Mouse (Mus musculus): ENCODE measurements around the gene Tfcp2l1. TPM values are rescaled to one million over a fixed set of nuclear protein-coding genes. Genes with fewer than 3 reads are reported as not detected.

The Tfcp2l1 gene
- polyA plus RNA-seq, 1 experiment from 2014 or later, result 0.30 TPM

DNA sequence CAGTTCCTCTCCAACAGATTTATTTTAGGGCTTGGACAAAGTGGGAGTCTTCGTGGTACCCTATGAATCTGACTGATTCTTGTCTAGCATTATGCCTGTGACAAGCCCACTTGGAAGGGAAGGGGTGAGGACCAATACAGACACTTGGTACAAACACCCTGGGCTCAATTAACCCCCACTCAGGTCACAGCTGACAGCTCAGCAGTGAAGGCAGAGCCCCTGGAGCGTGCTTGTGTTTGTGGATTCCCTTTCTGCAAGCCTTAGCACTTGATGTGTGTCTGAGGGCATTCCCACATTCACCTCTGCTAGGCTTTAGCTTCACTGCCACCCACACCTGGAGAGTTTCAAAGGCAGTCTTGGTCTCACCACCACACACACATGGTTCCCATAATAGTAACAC lies 1.8 kb upstream of the Tfcp2l1 start:
- peaks cover 13% of the 10 kb centered on the region for H3K4me1 ChIP-seq (replicated peaks)
- no peaks in the 10 kb centered on the region for H3K36me3 ChIP-seq
- WGBS, result 57% methylated on average over 2 of the region's 2 CpGs
- H3K9ac ChIP-seq, result no peak overlapping the region
- no peak for ATAC-seq (ENCODE audit: low FRiP score)
- H3K27ac ChIP-seq, result no peak overlapping the region
- H3K9me3 ChIP-seq, result no peaks in the 10 kb centered on the region
- no peak overlapping the region for H3K4me2 ChIP-seq
- no peak overlapping the region for H3K4me3 ChIP-seq
- H3K27me3 ChIP-seq, result peaks cover 48% of the 10 kb centered on the region

DNA sequence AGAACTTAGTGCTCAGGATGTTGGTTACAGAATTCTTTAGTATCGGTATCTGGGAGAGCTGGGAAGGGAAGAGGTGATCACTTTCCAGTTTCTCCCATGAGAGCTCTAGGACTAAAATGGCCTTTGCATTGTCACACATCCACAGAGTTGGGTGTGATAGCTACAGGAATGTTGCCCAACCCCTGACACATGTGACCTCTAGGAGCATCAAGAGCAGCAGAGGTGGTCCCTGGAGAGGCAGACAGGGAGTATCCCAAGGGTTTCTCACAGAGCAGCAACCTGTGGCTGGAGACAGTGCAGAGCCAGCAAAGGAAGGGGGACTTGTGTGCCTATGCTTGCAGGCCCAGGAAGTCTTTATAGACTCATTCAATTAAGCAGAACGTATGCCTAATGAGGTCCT lies 1.3 kb upstream of the Tfcp2l1 start:
- H3K4me1 ChIP-seq (replicated peaks), result peaks cover 13% of the 10 kb centered on the region
- H3K36me3 ChIP-seq, result no peaks in the 10 kb centered on the region
- H3K4me2 ChIP-seq, result no peak overlapping the region
- H3K9ac ChIP-seq, result no peak overlapping the region
- no peak for ATAC-seq (ENCODE audit: low FRiP score)
- no peak overlapping the region for H3K4me3 ChIP-seq
- H3K27ac ChIP-seq, result no peak overlapping the region
- no peaks in the 10 kb centered on the region for H3K9me3 ChIP-seq
- peaks cover 48% of the 10 kb centered on the region for H3K27me3 ChIP-seq
- WGBS, result 85% methylated on average over 2 of the region's 2 CpGs

DNA sequence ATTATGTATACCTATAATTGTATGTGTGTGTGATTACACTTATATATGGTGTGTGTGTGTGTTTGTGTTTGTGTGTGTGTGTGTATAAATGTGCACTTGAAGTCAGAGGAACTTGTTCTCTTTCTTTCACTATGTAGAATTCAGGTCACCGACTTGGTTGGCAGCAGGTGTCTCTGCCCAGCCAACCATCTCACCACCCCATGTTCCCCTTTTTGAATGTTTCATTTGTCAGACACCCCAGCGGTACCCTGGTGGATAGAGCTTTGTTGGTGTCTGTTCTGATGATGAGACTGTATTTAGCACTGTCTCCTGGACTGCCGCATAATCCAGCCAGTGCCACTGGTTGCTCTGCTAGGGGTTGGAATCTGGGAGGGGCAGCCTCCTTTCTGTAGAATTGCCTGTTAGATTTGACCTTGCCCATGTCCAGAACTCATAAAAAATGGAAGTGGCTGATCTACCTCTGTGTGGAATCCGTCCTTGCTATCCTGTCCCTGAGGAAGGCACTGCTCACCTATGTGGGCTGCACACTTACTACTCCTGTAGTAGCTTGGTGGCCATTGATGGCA lies 5.8 kb downstream of the Tfcp2l1 start:
- WGBS, result 86% methylated on average over 4 of the region's 4 CpGs
- no peak overlapping the region for H3K4me2 ChIP-seq
- no peak overlapping the region for H3K4me3 ChIP-seq
- no peaks in the 10 kb centered on the region for H3K9me3 ChIP-seq
- H3K9ac ChIP-seq, result no peak overlapping the region
- H3K27me3 ChIP-seq, result peaks cover 20% of the 10 kb centered on the region
- ATAC-seq (ENCODE audit: low FRiP score), result no peak
- no peak overlapping the region for H3K27ac ChIP-seq
- peaks cover under 1% of the 10 kb centered on the region; the same call in 1 of the 2 replicates for H3K4me1 ChIP-seq (replicated peaks)
- no peaks in the 10 kb centered on the region for H3K36me3 ChIP-seq

DNA sequence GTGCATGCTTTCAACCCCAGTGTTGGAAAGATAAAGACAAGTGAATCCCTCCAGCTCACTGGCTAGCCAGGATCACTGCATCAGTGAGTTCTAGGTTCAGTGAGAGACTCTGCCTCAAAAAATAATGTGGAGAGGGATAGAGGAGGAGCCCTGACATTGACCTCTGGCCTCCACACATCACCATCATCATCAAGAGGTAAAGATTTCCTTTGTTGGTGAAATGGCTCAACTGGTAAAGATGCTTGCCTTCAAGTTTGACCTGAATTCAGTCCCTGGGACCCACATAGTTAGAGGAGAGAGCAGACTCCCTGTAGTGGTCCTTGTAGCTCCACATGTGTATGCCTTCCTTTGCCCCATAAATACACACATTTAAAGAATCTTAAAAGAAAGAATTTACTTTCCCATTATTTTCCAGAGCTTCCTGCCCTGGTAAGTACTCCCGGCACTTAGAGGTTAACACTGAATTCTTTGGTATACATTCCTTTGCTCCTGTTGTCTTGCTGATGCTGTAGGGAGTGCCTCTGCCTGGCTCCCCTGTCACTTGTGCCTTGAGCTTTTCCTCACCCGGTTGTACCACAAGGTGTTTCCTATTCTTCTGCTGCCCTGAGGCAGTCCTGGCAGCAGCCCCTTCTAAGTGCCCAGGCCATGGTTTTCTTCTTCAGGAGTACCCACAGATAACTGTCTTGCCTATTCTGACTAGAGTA lies 14.7 kb downstream of the Tfcp2l1 start:
- Histone ChIP-seq H3K36me3 (no peaks in the 10 kb centered on the region), H3K4me2 (no peak overlapping the region), H3K27me3 (no peaks in the 10 kb centered on the region), H3K27ac (no peak overlapping the region), H3K4me1 (replicated peaks) (no peaks in the 10 kb centered on the region), H3K4me3 (no peak overlapping the region), H3K9ac (no peak overlapping the region), H3K9me3 (no peaks in the 10 kb centered on the region)
- ATAC-seq (ENCODE audit: low FRiP score), result no peak
- WGBS, result 68% methylated on average over 2 of the region's 2 CpGs

DNA sequence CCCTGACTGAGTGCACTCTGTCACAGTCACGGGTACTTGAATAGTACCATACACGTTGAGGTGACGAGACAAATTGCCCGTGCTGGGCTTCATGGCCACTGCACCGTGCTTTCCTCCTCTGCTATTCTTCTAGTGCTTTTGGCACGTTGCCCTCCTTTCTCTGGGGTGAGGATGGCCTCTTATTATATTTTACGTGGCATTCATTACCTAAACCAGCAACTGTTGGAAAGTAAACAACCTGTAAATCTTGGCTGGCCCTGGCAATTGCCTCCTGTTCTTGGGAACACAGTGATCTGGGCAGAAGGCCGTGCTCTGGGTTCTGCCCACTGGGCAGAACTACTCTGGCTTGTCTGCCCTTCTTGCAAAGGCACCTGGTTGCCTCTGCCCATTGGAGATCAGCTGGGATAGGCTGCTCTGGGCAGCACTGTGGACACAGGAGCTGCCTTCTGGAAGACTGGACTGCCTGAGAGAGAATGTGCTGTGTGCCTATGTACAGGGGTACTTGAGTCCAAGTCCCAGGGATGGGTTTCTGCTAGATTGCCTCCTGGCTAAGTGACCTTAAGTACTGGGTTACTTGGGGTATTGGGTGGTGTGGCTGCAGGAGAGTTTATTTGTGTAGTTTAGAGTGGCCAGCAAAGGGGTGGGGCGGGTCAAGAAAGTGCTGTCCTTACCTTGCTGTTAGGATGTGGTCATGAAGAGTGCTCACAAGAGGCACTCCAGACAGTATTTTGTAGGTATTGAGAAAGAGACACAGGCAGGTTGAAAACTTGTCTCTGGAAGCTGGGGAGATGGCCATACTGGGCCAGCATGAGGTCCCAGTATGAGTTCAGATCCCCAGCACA lies 15.6 kb downstream of the Tfcp2l1 start:
- WGBS, result 43% methylated on average over 9 of the region's 9 CpGs
- H3K9me3 ChIP-seq, result no peaks in the 10 kb centered on the region

DNA sequence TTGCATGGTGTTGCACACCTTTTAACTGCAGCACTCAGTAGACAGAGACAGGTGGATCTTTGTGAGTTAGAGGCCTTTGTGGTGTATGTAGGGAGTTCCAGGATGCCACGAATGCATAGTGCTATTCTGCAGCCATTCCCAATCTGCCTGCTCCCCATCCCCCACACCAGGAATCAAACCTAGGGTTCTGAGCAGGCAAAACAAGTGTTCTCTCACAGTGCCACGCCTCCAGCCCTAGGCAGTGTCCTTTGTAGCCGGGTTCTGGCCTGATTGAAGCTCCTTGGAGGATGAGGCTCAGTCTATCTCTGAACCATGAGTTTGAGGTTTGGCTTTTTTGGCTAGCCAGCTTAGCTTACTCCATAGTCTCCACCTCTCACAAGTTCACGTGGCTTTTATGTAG lies 18.0 kb downstream of the Tfcp2l1 start:
- H3K36me3 ChIP-seq, result no peaks in the 10 kb centered on the region
- H3K9me3 ChIP-seq, result no peaks in the 10 kb centered on the region
- no peak overlapping the region for H3K4me3 ChIP-seq
- 0 out of 2 replicates have a peak, but pooled peaks cover 5% of the 10 kb centered on the region for H3K4me1 ChIP-seq (replicated peaks)
- WGBS, result 74% methylated on average over 4 of the region's 4 CpGs
- no peak overlapping the region for H3K27ac ChIP-seq
- no peaks in the 10 kb centered on the region for H3K27me3 ChIP-seq
- no peak overlapping the region for H3K4me2 ChIP-seq
- H3K9ac ChIP-seq, result no peak overlapping the region
- no peak for ATAC-seq (ENCODE audit: low FRiP score)

More for the DNA sequence above, 15.6 kb downstream of the Tfcp2l1 start:
- Histone ChIP-seq H3K4me3 (no peak overlapping the region), H3K36me3 (no peaks in the 10 kb centered on the region), H3K4me1 (replicated peaks) (no peaks in the 10 kb centered on the region), H3K27ac (no peak overlapping the region), H3K27me3 (no peaks in the 10 kb centered on the region), H3K9ac (no peak overlapping the region), H3K4me2 (no peak overlapping the region)
- ATAC-seq (ENCODE audit: low FRiP score), result no peak

DNA sequence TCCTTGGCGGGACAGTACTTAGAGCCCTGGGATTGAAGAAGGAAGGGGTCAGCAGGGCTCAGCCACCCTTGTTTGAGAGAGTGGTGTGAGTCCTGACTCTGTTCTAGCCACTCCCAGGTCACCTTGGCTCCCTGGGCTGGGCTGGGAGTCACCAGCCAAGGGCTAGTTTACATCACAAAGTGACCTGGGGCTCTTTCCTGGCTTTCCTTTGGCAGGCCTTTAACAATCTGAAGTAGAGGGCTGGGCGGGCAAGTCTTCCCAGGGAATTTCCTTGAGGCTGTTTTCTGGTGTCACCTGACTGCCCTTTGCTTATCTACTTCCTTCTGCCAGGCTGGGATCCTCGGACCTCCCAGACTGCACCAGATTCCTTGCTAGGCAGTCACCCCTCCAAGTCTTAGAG lies 20.3 kb downstream of the Tfcp2l1 start:
- Histone ChIP-seq H3K27ac (no peak overlapping the region), H3K36me3 (no peaks in the 10 kb centered on the region), H3K9me3 (no peaks in the 10 kb centered on the region), H3K4me2 (no peak overlapping the region), H3K4me1 (replicated peaks) (0 out of 2 replicates have a peak, but pooled peaks cover 5% of the 10 kb centered on the region), H3K27me3 (no peaks in the 10 kb centered on the region), H3K9ac (no peak overlapping the region), H3K4me3 (no peak overlapping the region)
- no peak for ATAC-seq (ENCODE audit: low FRiP score)
- WGBS, result 26% methylated on average over 3 of the region's 3 CpGs

DNA sequence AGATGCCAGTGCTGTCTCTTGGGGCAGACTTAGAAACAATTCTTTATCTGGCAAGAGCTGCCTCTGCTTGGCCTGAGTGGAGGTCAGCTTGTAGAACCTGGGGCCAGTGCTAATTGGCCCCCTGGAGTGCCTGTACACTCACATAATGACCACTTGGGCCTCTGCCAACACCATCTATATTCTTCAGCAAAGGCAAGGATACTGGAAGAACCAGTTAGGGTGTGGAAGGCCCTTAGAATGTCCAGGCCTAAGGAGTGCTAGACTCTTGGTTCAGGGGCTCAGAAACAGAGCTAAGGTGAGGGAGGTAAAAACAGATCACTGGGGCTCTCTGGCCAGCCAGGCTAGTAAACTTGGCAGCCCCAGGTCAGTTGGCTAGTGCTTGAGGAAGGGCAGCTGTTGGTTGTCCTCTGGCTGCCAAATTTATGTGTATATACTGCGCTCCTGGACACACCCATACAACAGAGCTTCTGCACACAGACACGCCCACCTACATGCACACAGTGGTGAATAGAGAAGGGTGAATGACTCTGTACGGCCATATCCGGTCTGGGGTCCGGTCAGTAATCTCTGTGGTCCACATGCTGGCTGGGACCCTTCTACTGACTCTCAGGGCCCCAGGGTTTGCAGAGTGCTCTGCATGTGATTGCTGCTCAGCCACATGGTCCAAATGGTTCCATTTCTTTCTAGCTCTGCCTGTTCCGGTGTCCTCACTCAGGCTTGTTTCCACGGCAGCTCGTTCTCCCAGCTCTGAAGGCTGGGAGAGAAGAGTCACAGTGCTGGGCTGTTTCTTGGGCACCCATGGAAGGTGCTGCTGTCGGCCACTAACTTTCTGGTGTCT lies 22.4 kb downstream of the Tfcp2l1 start:
- no peaks in the 10 kb centered on the region for H3K27me3 ChIP-seq
- no peak overlapping the region for H3K4me2 ChIP-seq
- H3K9ac ChIP-seq, result no peak overlapping the region
- H3K4me1 ChIP-seq (replicated peaks), result 0 out of 2 replicates have a peak, but pooled peaks cover 5% of the 10 kb centered on the region
- no peak overlapping the region for H3K27ac ChIP-seq
- 65% methylated on average over 9 of the region's 9 CpGs for WGBS
- ATAC-seq (ENCODE audit: low FRiP score), result no peak
- no peaks in the 10 kb centered on the region for H3K36me3 ChIP-seq
- H3K4me3 ChIP-seq, result no peak overlapping the region
- H3K9me3 ChIP-seq, result no peaks in the 10 kb centered on the region

DNA sequence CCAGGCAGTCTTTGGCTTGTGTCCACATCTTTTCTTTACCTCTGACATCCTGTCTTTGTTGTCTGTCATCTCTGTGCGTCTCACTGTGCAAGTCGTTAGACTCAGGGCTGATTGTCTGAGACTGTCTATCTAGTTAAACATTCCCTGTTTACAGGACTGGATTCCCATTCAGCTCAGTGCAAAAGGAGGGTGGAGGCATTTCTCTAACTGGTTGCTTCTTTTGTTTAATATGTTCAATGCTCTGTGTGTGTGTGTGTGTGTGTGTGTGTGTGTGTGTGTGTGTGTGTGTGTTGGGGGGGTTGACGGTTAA lies 23.0 kb downstream of the Tfcp2l1 start:
- H3K27me3 ChIP-seq, result no peaks in the 10 kb centered on the region
- no peak overlapping the region for H3K4me2 ChIP-seq
- H3K4me3 ChIP-seq, result no peak overlapping the region
- ATAC-seq (ENCODE audit: low FRiP score), result no peak
- H3K4me1 ChIP-seq (replicated peaks), result 0 out of 2 replicates have a peak, but pooled peaks cover 5% of the 10 kb centered on the region
- H3K9ac ChIP-seq, result no peak overlapping the region
- H3K27ac ChIP-seq, result no peak overlapping the region
- H3K36me3 ChIP-seq, result no peaks in the 10 kb centered on the region
- WGBS, result 30% methylated on average over 2 of the region's 3 CpGs
- H3K9me3 ChIP-seq, result no peaks in the 10 kb centered on the region

DNA sequence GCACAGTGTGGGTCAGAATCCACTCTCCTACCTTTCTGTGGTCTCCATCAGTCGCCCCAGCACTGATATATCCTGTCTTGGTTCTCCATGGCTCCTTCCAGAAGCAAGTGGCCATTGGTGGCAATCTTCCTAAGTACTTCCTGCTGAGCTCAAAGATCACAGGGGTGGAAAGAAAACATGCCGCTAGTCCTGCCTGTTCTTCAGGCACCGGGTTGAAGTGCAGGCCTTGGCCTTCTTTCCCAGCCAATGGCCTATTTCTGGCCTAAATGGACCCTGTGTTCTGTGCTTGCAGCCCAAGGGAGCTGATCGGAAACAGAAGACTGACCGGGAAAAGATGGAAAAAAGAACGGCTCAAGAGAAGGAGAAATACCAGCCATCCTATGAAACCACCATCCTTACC lies 31.0 kb downstream of the Tfcp2l1 start:
- Histone ChIP-seq H3K4me2 (no peak overlapping the region), H3K27ac (no peak overlapping the region), H3K36me3 (no peaks in the 10 kb centered on the region), H3K4me1 (replicated peaks) (no peaks in the 10 kb centered on the region), H3K4me3 (no peak overlapping the region), H3K27me3 (no peaks in the 10 kb centered on the region), H3K9ac (no peak overlapping the region), H3K9me3 (no peaks in the 10 kb centered on the region)
- ATAC-seq (ENCODE audit: low FRiP score), result no peak
- WGBS, result 84% methylated on average over 6 of the region's 6 CpGs

DNA sequence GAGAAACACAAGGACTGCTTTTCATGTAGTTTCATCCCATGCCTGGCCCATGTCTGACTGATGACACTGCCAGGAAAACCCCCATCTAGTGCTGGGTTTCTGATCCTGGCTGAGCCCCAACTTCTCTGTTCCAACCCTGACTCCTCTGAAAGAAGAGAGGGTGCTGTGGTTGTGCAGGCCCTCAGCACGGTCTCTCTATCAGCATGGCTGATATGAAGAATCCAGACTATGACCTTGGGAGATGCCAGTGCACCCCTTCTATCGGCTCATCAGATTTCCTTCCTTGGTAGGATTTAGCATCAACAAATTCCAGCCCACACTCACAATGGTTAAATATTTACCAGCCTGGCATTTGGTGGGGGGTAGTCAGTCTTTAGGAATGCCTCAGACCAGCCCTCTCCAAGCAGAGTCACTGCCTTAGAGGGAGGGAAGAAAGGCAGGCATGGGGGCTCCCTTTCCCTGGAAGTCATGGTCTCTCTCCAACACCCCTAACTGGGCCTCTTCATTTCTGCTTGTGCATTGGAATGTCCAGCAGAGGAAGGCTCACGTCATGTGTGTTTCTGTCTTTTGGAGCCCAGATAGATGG lies 33.2 kb downstream of the Tfcp2l1 start:
- Histone ChIP-seq H3K4me2 (no peak overlapping the region), H3K36me3 (no peaks in the 10 kb centered on the region), H3K9ac (no peak overlapping the region), H3K4me1 (replicated peaks) (no peaks in the 10 kb centered on the region), H3K27ac (no peak overlapping the region), H3K4me3 (no peak overlapping the region), H3K9me3 (no peaks in the 10 kb centered on the region), H3K27me3 (no peaks in the 10 kb centered on the region)
- 68% methylated on average over 3 of the region's 3 CpGs for WGBS
- no peak for ATAC-seq (ENCODE audit: low FRiP score)

DNA sequence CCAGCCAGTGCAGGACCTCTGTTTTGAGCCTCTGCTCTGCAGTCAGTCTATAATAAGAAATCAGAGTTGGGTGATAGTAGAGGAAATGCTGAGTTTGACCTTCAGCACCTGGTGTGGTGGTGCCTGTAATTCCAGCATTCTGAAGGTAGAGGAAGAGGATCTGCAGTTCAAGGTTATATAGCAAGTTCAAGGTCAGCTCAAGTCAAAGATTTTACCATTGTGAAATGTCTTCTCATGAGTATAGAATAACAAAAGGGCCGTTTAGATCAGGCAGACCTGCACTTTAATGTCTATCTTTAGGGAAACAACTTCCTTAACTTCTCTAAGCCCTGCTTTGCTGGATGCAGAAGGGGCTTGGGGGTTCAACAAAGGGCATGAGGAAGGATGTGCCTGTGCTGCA lies 35.3 kb downstream of the Tfcp2l1 start:
- Histone ChIP-seq H3K4me1 (replicated peaks) (no peaks in the 10 kb centered on the region), H3K27ac (no peak overlapping the region), H3K4me2 (no peak overlapping the region), H3K9me3 (no peaks in the 10 kb centered on the region), H3K27me3 (no peaks in the 10 kb centered on the region), H3K9ac (no peak overlapping the region), H3K4me3 (no peak overlapping the region), H3K36me3 (no peaks in the 10 kb centered on the region)
- no peak for ATAC-seq (ENCODE audit: low FRiP score)
- 74% methylated on average over 1 of the region's 1 CpGs for WGBS
